Mouse (Mus musculus) lung, adult 10 weeks (tissue): ENCODE data around the gene Ap3d1. TPM values are rescaled to one million over a fixed set of nuclear protein-coding genes. Genes with fewer than 3 reads are reported as not detected.

ENCODE experiments used
- polyA plus RNA-seq: library from polyadenylated mRNA; stranded (reverse); fragments of 350-450 nt; fragmentation: Illumina TruSeq; extraction: RNeasy Lipid Tissue Mini Kit (QIAGEN cat#74804); gene quantifications from one replicate; pipeline ENCODE4 v1.2.3, GENCODE M21; 2014; ENCODE audit warnings: low read depth, low replicate concordance; ENCODE audit not compliant: insufficient read depth

The Ap3d1 gene
- 26.6 TPM for polyA plus RNA-seq

GRCm38 (mm10) chr10:80742180-80742978 lies at the start of gene Ap3d1:
Gene Ap3d1 (minus strand): TSS chr10:80742264.

GRCm38 (mm10) chr10:80754594-80755290 lies 12.7 kb upstream of the Ap3d1 start, which contains the start of gene Dot1l:
Gene Dot1l (plus strand): TSS chr10:80755206.

GRCm38 (mm10) chr10:80701721-80702535 lies 40.1 kb downstream of the Ap3d1 start, which contains the start of the genes Mob3a and Izumo4:
Gene Mob3a (minus strand): TSS chr10:80701977.
Gene Izumo4 (plus strand): TSS chr10:80702184.

GRCm38 (mm10) chr10:80677942-80678436 lies 64.1 kb downstream of the Ap3d1 start, which contains the start of gene Mknk2:
Gene Mknk2 (minus strand): TSS chr10:80678112.

Other genes starting within 250 kb of the Ap3d1 start
- gene Onecut3, start 247.4 kb downstream of the Ap3d1 start, polyA plus RNA-seq, result not detected
- not detected for gene Atp8b3, start 203.1 kb downstream of the Ap3d1 start, polyA plus RNA-seq
- gene Rexo1, start 180.7 kb downstream of the Ap3d1 start, polyA plus RNA-seq, result 10.9 TPM
- 10.0 TPM for gene Klf16, start 164.9 kb downstream of the Ap3d1 start, polyA plus RNA-seq
- gene Abhd17a, start 151.9 kb downstream of the Ap3d1 start, polyA plus RNA-seq, result 63.0 TPM
- gene Scamp4, start 139.4 kb downstream of the Ap3d1 start, polyA plus RNA-seq, result 39.5 TPM
- 1.3 TPM for gene Adat3, start 139.4 kb downstream of the Ap3d1 start, polyA plus RNA-seq
- gene Gm49322, start 136.2 kb downstream of the Ap3d1 start, polyA plus RNA-seq, result 0.44 TPM
- 98.5 TPM for gene Csnk1g2, start 119.4 kb downstream of the Ap3d1 start, polyA plus RNA-seq
- gene Btbd2, start 85.2 kb downstream of the Ap3d1 start, polyA plus RNA-seq, result 24.0 TPM
- 80.0 TPM for gene Mknk2, start 64.2 kb downstream of the Ap3d1 start, polyA plus RNA-seq
- gene Mob3a, start 40.3 kb downstream of the Ap3d1 start, polyA plus RNA-seq, result 23.9 TPM
- 26.3 TPM for gene Izumo4, start 40.1 kb downstream of the Ap3d1 start, polyA plus RNA-seq
- gene Dot1l, start 12.9 kb upstream of the Ap3d1 start, polyA plus RNA-seq, result 6.0 TPM
- gene Sf3a2, start 55.9 kb upstream of the Ap3d1 start, polyA plus RNA-seq, result 19.4 TPM
- gene Plekhj1, start 56.4 kb upstream of the Ap3d1 start, polyA plus RNA-seq, result 47.8 TPM
- gene Amh, start 63.0 kb upstream of the Ap3d1 start, polyA plus RNA-seq, result 0.19 TPM
- not detected for gene Jsrp1, start 71.2 kb upstream of the Ap3d1 start, polyA plus RNA-seq
- 1,024 TPM for gene Oaz1, start 84.4 kb upstream of the Ap3d1 start, polyA plus RNA-seq
- not detected for gene Lingo3, start 101.8 kb upstream of the Ap3d1 start, polyA plus RNA-seq
- 119 TPM for gene Lsm7, start 112.9 kb upstream of the Ap3d1 start, polyA plus RNA-seq
- 9.4 TPM for gene Sppl2b, start 113.0 kb upstream of the Ap3d1 start, polyA plus RNA-seq
- gene Tmprss9, start 129.6 kb upstream of the Ap3d1 start, polyA plus RNA-seq, result not detected
- gene Timm13, start 158.7 kb upstream of the Ap3d1 start, polyA plus RNA-seq, result 173 TPM
- gene Lmnb2, start 176.0 kb upstream of the Ap3d1 start, polyA plus RNA-seq, result 5.4 TPM
- gene Gadd45b, start 187.8 kb upstream of the Ap3d1 start, polyA plus RNA-seq, result 63.5 TPM